Mouse (Mus musculus) hindbrain, embryonic 11.5 days (tissue): ENCODE data around the gene St6galnac3. TPM values are rescaled to one million over a fixed set of nuclear protein-coding genes. Genes with fewer than 3 reads are reported as not detected.

Source experiments
- ATAC-seq: fragments of 200-750 bp; cut with Nextera tagmentation; 2 replicates; pipeline ENCODE4 v1.8.0; 2017; ENCODE audit warnings: mild to moderate bottlenecking, moderate TSS enrichment, moderate library complexity; ENCODE audit not compliant: low FRiP score
- DNase-seq: peaks from one replicate; pipeline ENCODE4 v3.0.0-alpha.2; 2015; ENCODE audit warnings: low spot score
- H3K27ac ChIP-seq: fragments of 300-500 bp; sonication (generic); 2 replicates; pipeline ENCODE4 v1.5.1; 2014; ENCODE audit warnings: mild to moderate bottlenecking, low read depth, low read length
- H3K27me3 ChIP-seq: fragments of 300-500 bp; sonication (generic); 2 replicates; pipeline ENCODE4 v1.6.1; 2014; ENCODE audit warnings: mild to moderate bottlenecking, low read length, moderate library complexity, mixed read lengths; ENCODE audit not compliant: control insufficient read depth, insufficient read depth
- H3K36me3 ChIP-seq: fragments of 300-500 bp; sonication (generic); 2 replicates; pipeline ENCODE4 v1.6.1; 2014; ENCODE audit warnings: mild to moderate bottlenecking, low read length, moderate library complexity, mixed read lengths; ENCODE audit not compliant: control insufficient read depth, insufficient read depth
- H3K4me1 ChIP-seq: fragments of 300-500 bp; sonication (generic); replicated peaks from 2 replicates; pipeline ENCODE4 v1.6.1; 2014; ENCODE audit warnings: low read length, mixed read lengths; ENCODE audit not compliant: control insufficient read depth, insufficient read depth
- H3K4me2 ChIP-seq: fragments of 300-500 bp; sonication (generic); replicated peaks from 2 replicates; pipeline ENCODE4 v1.6.1; 2014; ENCODE audit warnings: mild to moderate bottlenecking, low read depth, low read length
- H3K4me3 ChIP-seq: fragments of 300-500 bp; sonication (generic); 2 replicates; pipeline ENCODE4 v1.5.1; 2014; ENCODE audit warnings: low read depth, low read length
- H3K9ac ChIP-seq: fragments of 300-500 bp; sonication (generic); 2 replicates; pipeline ENCODE4 v1.6.1; 2014; ENCODE audit warnings: low read depth, low read length
- H3K9me3 ChIP-seq: fragments of 300-500 bp; sonication (generic); 2 replicates; pipeline ENCODE4 v1.6.1; 2016; ENCODE audit warnings: low read length; ENCODE audit not compliant: control insufficient read depth
- WGBS: fragments of 180-500 bp; shearing (Covaris S2); extraction: QIAGEN DNeasy Blood & Tissue Kit; methylation state at CpG from one replicate; pipeline ENCODE4 v1.1.7; 2014; 5-methylcytosine and 5-hydroxymethylcytosine counted together
- polyA plus RNA-seq: library from polyadenylated mRNA; unstranded; fragments of >200 nt; fragmentation: Nextera tagmentation; extraction: Ambion mirVana; gene quantifications from 2 replicates; pipeline ENCODE4 v1.2.1, GENCODE M21; 2014

St6galnac3 gene
- polyA plus RNA-seq, 1 experiment from 2014 or later = 34.8 TPM

GRCm38 (mm10) chr3:153236262-153236661, 488.7 kb downstream of the St6galnac3 start:
- WGBS = 94% methylated on average over 9 of the region's 9 CpGs
- Histone ChIP-seq H3K36me3 (no peaks in the 10 kb centered on the region), H3K4me2 (no peak overlapping the region), H3K9ac (no peak overlapping the region), H3K4me1 (no peaks in the 10 kb centered on the region), H3K27ac (no peak overlapping the region), H3K27me3 (no peaks in the 10 kb centered on the region), H3K4me3 (no peak overlapping the region), H3K9me3 (no peaks in the 10 kb centered on the region)
- ATAC-seq (no peak), DNase-seq (no peak)

- DNase-seq (no peak), ATAC-seq (no peak)
- no peaks in the 10 kb centered on the region for H3K27me3 ChIP-seq
- no peaks in the 10 kb centered on the region for H3K9me3 ChIP-seq
- no peak overlapping the region for H3K9ac ChIP-seq
- WGBS = 79% methylated on average over 10 of the region's 10 CpGs
- H3K27ac ChIP-seq = no peak overlapping the region
- H3K4me1 ChIP-seq = no peaks in the 10 kb centered on the region
- no peak overlapping the region for H3K4me3 ChIP-seq
- no peak overlapping the region for H3K4me2 ChIP-seq
- no peaks in the 10 kb centered on the region for H3K36me3 ChIP-seq
Observed at GRCm38 (mm10) chr3:153222611-153223402, 502.2 kb downstream of the St6galnac3 start.

- ATAC-seq = no peak
Observed at GRCm38 (mm10) chr3:153219391-153219790, 505.6 kb downstream of the St6galnac3 start.

GRCm38 (mm10) chr3:153208186-153208585, 516.8 kb downstream of the St6galnac3 start:
- WGBS = 88% methylated on average over 2 of the region's 2 CpGs
- no peak for ATAC-seq
- H3K9ac ChIP-seq = no peak overlapping the region

More at GRCm38 (mm10) chr3:153219391-153219790, 505.6 kb downstream of the St6galnac3 start:
- Histone ChIP-seq H3K27ac (no peak overlapping the region), H3K9me3 (no peaks in the 10 kb centered on the region), H3K36me3 (no peaks in the 10 kb centered on the region), H3K9ac (no peak overlapping the region), H3K27me3 (no peaks in the 10 kb centered on the region), H3K4me1 (no peaks in the 10 kb centered on the region), H3K4me2 (no peak overlapping the region), H3K4me3 (no peak overlapping the region)
- WGBS = 98% methylated on average over 2 of the region's 2 CpGs
- DNase-seq = no peak

GRCm38 (mm10) chr3:153204046-153204445, 520.9 kb downstream of the St6galnac3 start:
- Histone ChIP-seq H3K27ac (no peak overlapping the region), H3K36me3 (no peaks in the 10 kb centered on the region), H3K9me3 (no peaks in the 10 kb centered on the region), H3K4me1 (no peaks in the 10 kb centered on the region), H3K4me3 (no peak overlapping the region), H3K27me3 (no peaks in the 10 kb centered on the region), H3K9ac (no peak overlapping the region), H3K4me2 (no peak overlapping the region)
- DNase-seq (no peak), ATAC-seq (no peak)
- WGBS = 92% methylated on average over 5 of the region's 5 CpGs

More at GRCm38 (mm10) chr3:153208186-153208585, 516.8 kb downstream of the St6galnac3 start:
- no peak for DNase-seq
- Histone ChIP-seq H3K27ac (no peak overlapping the region), H3K27me3 (no peaks in the 10 kb centered on the region), H3K36me3 (no peaks in the 10 kb centered on the region), H3K4me2 (no peak overlapping the region), H3K4me3 (no peak overlapping the region), H3K9me3 (no peaks in the 10 kb centered on the region), H3K4me1 (no peaks in the 10 kb centered on the region)

- no peak overlapping the region for H3K9ac ChIP-seq
- no peak overlapping the region for H3K4me3 ChIP-seq
- no peak overlapping the region for H3K27ac ChIP-seq
- ATAC-seq (no peak), DNase-seq (no peak)
- no peak overlapping the region for H3K4me2 ChIP-seq
- H3K27me3 ChIP-seq = no peaks in the 10 kb centered on the region
- no peaks in the 10 kb centered on the region for H3K4me1 ChIP-seq
- WGBS = 88% methylated on average over 10 of the region's 10 CpGs
- no peaks in the 10 kb centered on the region for H3K36me3 ChIP-seq
- H3K9me3 ChIP-seq = no peaks in the 10 kb centered on the region
Observed at GRCm38 (mm10) chr3:153201835-153202234, 523.1 kb downstream of the St6galnac3 start.

- Histone ChIP-seq H3K4me1 (no peaks in the 10 kb centered on the region), H3K36me3 (no peaks in the 10 kb centered on the region), H3K27ac (no peak overlapping the region), H3K4me3 (no peak overlapping the region), H3K4me2 (no peak overlapping the region), H3K9me3 (no peaks in the 10 kb centered on the region), H3K27me3 (no peaks in the 10 kb centered on the region), H3K9ac (no peak overlapping the region)
- WGBS = 95% methylated on average over 12 of the region's 12 CpGs
- no peak for DNase-seq
- no peak for ATAC-seq
Observed at GRCm38 (mm10) chr3:153200801-153201200, 524.2 kb downstream of the St6galnac3 start.

- H3K4me2 ChIP-seq = no peak overlapping the region
- H3K9ac ChIP-seq = no peak overlapping the region
- no peaks in the 10 kb centered on the region for H3K4me1 ChIP-seq
- no peak overlapping the region for H3K4me3 ChIP-seq
- DNase-seq (no peak), ATAC-seq (no peak)
- H3K36me3 ChIP-seq = no peaks in the 10 kb centered on the region
- H3K27me3 ChIP-seq = no peaks in the 10 kb centered on the region
- no peaks in the 10 kb centered on the region for H3K9me3 ChIP-seq
- no peak overlapping the region for H3K27ac ChIP-seq
- WGBS = 92% methylated on average over 11 of the region's 11 CpGs
Observed at GRCm38 (mm10) chr3:153200076-153200475, 524.9 kb downstream of the St6galnac3 start.

- H3K4me3 ChIP-seq = no peak overlapping the region
- no peaks in the 10 kb centered on the region for H3K27me3 ChIP-seq
- no peak overlapping the region for H3K27ac ChIP-seq
- no peaks in the 10 kb centered on the region for H3K4me1 ChIP-seq
- no peak overlapping the region for H3K4me2 ChIP-seq
- H3K9ac ChIP-seq = no peak overlapping the region
- H3K9me3 ChIP-seq = no peaks in the 10 kb centered on the region
- no peak for DNase-seq
- no peak for ATAC-seq
- 86% methylated on average over 8 of the region's 8 CpGs for WGBS
- H3K36me3 ChIP-seq = no peaks in the 10 kb centered on the region
Observed at GRCm38 (mm10) chr3:153199251-153199650, 525.7 kb downstream of the St6galnac3 start.
